Mouse (Mus musculus) midbrain, embryonic 15.5 days (tissue): ENCODE results near the gene Ehd4. TPM values are rescaled to one million over a fixed set of nuclear protein-coding genes. Genes with fewer than 3 reads are reported as not detected.

Source experiments
- ATAC-seq: fragments of 200-750 bp; cut with Nextera tagmentation; replicated peaks from 2 replicates; pipeline ENCODE4 v1.8.0; 2017; ENCODE audit warnings: moderate TSS enrichment
- H3K27ac ChIP-seq: fragments of 300-500 bp; sonication (generic); 2 replicates; pipeline ENCODE4 v1.5.1; 2015; ENCODE audit warnings: mild to moderate bottlenecking, inconsistent platforms
- H3K27me3 ChIP-seq: fragments of 300-500 bp; sonication (generic); replicated peaks from 2 replicates; pipeline ENCODE4 v1.6.1; 2015; ENCODE audit warnings: inconsistent platforms
- H3K36me3 ChIP-seq: fragments of 300-500 bp; sonication (generic); replicated peaks from 2 replicates; pipeline ENCODE4 v1.6.1; 2015; ENCODE audit warnings: inconsistent platforms
- H3K4me1 ChIP-seq: fragments of 300-500 bp; sonication (generic); 2 replicates; pipeline ENCODE4 v1.6.1; 2015; ENCODE audit warnings: inconsistent platforms
- H3K4me2 ChIP-seq: fragments of 300-500 bp; sonication (generic); 2 replicates; pipeline ENCODE4 v1.6.1; 2015; ENCODE audit warnings: inconsistent platforms, mild to moderate bottlenecking, moderate library complexity
- H3K4me3 ChIP-seq: fragments of 300-500 bp; sonication (generic); 2 replicates; pipeline ENCODE4 v1.5.1; 2015; ENCODE audit warnings: mild to moderate bottlenecking, inconsistent platforms
- H3K9ac ChIP-seq: fragments of 300-500 bp; sonication (generic); 2 replicates; pipeline ENCODE4 v1.6.1; 2015; ENCODE audit warnings: mild to moderate bottlenecking, inconsistent platforms
- H3K9me3 ChIP-seq: fragments of 300-500 bp; sonication (generic); 2 replicates; pipeline ENCODE4 v1.6.1; 2016; ENCODE audit warnings: inconsistent platforms
- WGBS: fragments of 180-500 bp; shearing (Covaris S2); methylation state at CpG from one replicate; pipeline ENCODE4 v1.1.7; 2015; ENCODE audit warnings: mixed read lengths; 5-methylcytosine and 5-hydroxymethylcytosine counted together
- polyA plus RNA-seq: library from polyadenylated mRNA; unstranded; fragments of >200 nt; fragmentation: Nextera tagmentation; extraction: Ambion mirVana; gene quantifications from 2 replicates; pipeline ENCODE4 v1.2.1, GENCODE M21; 2015

Gene Ehd4
- polyA plus RNA-seq, 1 experiment from 2014 or later = 17.9 TPM

DNA sequence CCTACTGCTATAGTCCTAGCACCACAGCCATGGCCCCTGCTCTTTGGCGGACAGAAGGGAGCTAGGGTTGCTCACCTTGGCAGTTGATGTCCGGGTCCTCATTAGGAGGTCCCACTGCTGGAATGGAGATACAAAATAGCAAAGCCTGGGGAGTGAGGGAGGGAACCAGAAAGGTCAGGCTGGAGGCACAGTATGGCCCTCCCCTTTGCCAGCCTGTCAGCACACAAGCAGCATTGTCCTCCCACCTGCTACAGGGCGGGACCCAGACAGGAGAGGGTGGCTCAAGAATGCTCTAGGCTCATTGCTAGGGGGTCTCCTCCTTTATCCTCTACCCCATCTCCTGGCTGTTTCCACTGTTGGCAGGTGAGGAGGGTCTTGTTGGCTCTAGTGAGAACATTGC lies 68.4 kb downstream of the Ehd4 start:
- Histone ChIP-seq H3K27me3 (no peaks in the 10 kb centered on the region), H3K4me2 (no peak overlapping the region), H3K4me1 (no peaks in the 10 kb centered on the region), H3K9me3 (no peaks in the 10 kb centered on the region), H3K36me3 (no peaks in the 10 kb centered on the region), H3K4me3 (no peak overlapping the region), H3K27ac (no peak overlapping the region), H3K9ac (no peak overlapping the region)
- no peak for ATAC-seq
- WGBS = 91% methylated on average over 3 of the region's 3 CpGs

DNA sequence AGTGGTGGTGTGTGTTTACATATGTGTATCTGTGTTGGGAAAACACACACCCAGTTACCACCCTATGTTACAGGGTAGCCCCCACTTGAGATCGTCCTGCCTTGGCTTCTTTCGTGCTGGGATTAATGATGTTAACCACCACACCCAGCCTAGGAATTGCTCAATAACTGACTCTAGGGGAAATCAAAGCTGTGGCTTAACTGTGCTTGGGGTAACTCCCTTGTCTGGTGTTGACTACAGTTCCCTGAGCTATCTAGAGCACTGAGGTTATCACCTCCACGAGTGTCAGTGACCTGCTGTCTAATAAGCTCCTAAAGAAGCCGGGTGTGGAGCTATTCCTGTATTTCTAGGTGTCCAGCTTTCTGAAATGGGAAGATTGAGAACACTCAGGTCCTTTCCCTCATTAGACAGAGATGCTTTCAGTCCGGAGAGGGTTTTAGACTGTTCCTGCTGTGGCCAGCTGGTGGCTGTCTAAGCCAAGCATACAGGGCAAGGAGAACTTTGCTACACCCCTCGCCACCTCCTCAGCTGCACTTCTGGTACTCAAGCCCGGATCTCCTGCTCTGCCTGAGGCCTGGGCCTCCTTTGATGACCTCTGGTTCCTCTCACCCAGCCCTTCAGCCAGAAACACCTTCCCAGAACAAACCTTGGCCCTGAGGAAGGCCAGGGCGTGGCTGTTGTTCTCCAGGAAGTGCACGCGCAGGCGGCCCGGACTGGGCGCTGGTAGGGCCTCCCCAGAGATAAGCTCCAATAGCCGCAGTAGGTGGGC lies 69.6 kb downstream of the Ehd4 start:
- H3K9me3 ChIP-seq = no peaks in the 10 kb centered on the region
- H3K36me3 ChIP-seq = no peaks in the 10 kb centered on the region
- no peak overlapping the region for H3K4me2 ChIP-seq
- 76% methylated on average over 14 of the region's 14 CpGs for WGBS
- no peaks in the 10 kb centered on the region for H3K4me1 ChIP-seq
- ATAC-seq = no peak
- H3K27me3 ChIP-seq = no peaks in the 10 kb centered on the region
- H3K9ac ChIP-seq = no peak overlapping the region
- no peak overlapping the region for H3K27ac ChIP-seq
- no peak overlapping the region for H3K4me3 ChIP-seq

DNA sequence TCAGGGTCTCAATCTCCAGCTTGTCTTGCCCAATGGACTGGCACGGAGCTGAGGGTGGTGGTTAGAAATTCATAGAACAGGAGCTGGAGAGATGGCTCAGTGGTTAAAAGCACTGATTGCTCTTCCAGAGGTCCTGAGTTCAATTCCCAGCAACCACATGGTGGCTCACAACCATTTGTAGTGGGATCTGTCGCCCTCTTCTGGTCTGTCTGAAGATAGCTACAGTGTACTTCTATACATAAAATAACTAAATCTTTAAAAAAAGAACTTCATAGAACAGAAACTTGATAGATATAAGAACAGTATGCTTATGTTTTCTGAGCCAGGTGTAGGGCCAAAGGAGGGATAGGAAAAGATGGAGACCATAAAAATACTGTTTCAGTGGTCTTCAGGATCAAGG lies 72.0 kb downstream of the Ehd4 start:
- no peaks in the 10 kb centered on the region for H3K4me1 ChIP-seq
- no peak overlapping the region for H3K4me3 ChIP-seq
- no peaks in the 10 kb centered on the region for H3K36me3 ChIP-seq
- H3K27me3 ChIP-seq = peaks cover 2% of the 10 kb centered on the region
- WGBS = 69% methylated on average over 2 of the region's 2 CpGs
- H3K27ac ChIP-seq = no peak overlapping the region
- H3K9ac ChIP-seq = no peak overlapping the region
- no peaks in the 10 kb centered on the region for H3K9me3 ChIP-seq
- ATAC-seq = no peak
- H3K4me2 ChIP-seq = no peak overlapping the region

DNA sequence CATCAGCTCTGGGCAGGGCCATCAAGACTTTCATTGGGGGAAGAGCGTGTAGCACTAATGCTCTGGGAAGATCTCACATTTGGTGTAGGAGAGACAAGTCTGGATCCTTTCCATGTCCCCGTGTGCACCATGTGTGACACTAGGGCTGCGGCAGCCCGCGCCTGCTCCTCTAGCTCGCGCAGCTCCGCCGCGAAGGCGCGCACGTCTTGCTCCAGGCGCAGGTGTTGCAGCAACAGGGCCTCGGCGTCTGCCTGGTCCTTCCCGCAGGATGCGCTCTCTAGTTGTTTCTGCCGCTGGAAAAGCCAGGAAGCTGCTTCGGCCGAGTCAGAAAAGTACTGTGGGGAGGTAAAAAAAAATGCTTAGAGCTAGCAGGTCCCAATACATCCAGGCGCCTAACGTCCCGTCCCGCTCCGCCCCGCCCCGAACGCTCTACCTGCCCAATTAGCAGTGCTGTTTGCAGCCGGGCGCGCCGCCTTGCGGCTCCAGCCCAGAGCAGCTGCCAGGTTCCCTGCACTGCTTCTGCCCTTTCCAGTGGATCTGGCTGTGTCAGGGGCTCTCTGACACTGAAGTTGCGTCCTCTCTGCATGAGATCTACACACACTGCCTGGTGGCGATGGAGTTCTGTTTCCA lies 78.2 kb downstream of the Ehd4 start:
- no peaks in the 10 kb centered on the region for H3K9me3 ChIP-seq
- H3K36me3 ChIP-seq = no peaks in the 10 kb centered on the region
- H3K4me2 ChIP-seq = peak overlapping the region; percentile 62
- no peak overlapping the region for H3K27ac ChIP-seq
- ATAC-seq = peak; percentile 84
- H3K4me3 ChIP-seq = peak overlapping the region; percentile 40
- H3K4me1 ChIP-seq = peaks cover 9% of the 10 kb centered on the region
- H3K27me3 ChIP-seq = peaks cover 9% of the 10 kb centered on the region
- 1% methylated on average over 36 of the region's 36 CpGs for WGBS
- peak overlapping the region; percentile 28; the same call in 1 of the 2 replicates for H3K9ac ChIP-seq

DNA sequence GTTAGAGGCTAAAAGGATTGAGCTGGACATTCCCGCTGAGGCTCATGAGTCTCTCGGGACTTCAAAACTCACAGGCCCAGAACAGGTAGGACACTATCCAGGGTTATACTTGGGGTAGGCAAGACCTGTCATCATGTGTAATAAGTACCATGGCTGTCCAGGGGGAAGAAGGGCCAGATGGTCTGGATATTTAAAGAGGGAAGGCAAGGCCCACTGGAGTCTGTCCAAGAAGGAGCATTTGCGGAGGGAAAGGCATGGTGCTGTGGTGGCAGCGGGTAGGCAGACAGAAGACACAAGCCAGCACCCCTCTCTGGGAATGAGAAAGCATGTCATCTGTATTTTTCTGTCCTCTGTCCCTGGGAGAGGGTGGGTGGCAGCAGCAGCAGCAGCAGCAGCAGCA lies 80.3 kb downstream of the Ehd4 start:
- Histone ChIP-seq H3K27ac (no peak overlapping the region), H3K4me2 (no peak overlapping the region), H3K36me3 (no peaks in the 10 kb centered on the region), H3K4me3 (no peak overlapping the region), H3K27me3 (peaks cover 9% of the 10 kb centered on the region), H3K9ac (no peak overlapping the region), H3K4me1 (peaks cover 9% of the 10 kb centered on the region), H3K9me3 (no peaks in the 10 kb centered on the region)
- 93% methylated on average over 4 of the region's 4 CpGs for WGBS
- no peak for ATAC-seq

DNA sequence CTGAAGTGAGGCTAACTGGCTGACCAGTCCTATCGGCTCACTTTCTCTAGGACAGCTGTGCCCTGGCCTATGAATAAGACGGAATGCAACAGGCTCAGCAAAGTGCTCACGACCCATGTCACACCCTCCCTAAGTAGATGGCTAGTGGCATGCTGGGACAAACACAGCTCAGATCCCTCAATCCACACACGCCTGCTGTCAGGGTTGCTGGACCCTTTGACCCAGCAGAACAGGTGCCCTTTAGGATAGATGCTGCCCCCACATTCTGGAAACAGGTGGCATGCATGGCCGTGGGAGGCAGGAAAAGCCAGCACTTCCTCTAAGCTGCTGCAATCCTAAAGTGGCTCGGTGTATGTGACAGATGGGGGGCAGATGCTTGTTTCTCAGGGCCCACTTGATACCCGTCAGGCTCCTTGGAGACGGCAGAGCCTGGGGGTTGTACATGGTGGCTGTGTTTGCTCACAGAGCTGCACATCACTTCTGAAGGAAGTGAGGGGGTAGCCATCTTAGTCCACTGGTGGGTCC lies 84.9 kb downstream of the Ehd4 start:
- no peak overlapping the region for H3K9ac ChIP-seq
- 0 out of 2 replicates have a peak, but pooled peaks have one; percentile 4 for ATAC-seq
- no peak overlapping the region for H3K4me2 ChIP-seq
- WGBS = 73% methylated on average over 8 of the region's 8 CpGs
- H3K36me3 ChIP-seq = no peaks in the 10 kb centered on the region
- no peak overlapping the region for H3K27ac ChIP-seq
- no peaks in the 10 kb centered on the region for H3K9me3 ChIP-seq
- H3K4me1 ChIP-seq = 0 out of 2 replicates have a peak, but pooled peaks cover 3% of the 10 kb centered on the region
- H3K27me3 ChIP-seq = no peaks in the 10 kb centered on the region
- no peak overlapping the region for H3K4me3 ChIP-seq

DNA sequence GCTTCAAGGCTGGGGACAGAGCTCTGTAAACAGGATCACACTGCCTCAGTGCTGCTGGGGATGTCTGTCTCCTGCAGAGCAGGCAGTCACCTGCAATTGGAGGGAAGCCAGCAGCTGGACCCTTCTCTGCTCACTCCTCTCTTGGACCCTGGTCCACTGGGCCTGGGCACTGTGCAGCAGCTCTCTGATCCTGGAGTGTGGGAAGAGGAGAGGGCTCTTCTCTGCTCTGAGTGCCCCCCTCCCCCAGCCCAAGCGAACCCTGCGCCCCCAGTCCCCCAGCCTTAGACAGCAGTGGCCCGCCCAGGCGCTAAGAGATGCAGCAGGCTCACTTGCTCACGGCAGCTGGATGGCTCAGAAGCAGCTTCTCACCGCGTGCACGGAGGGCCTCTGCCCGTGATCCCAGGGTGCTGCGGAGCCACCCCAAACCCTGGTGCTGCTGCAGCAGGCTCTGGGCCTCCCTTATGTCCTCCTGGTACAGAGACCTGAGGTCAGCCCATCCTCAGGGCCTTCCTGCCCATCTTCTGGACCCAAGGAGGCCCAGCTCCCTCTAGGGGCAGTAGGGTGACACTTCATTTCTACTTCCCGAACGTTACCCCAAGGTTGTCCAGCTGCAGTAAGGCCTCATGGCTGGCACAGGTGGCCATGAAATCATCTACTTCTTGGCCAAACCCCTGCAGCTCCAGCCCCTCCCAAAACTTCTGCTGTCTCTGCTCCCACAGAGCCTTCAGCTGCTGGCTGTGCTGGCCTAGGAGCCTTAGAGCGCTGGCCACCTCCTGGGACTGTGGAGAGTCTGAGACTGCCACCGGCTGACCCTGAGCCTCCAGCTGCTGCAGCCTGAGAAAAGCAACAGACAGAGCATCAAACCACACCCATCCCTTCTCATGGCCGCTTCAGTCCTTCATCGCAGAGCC lies 85.6 kb downstream of the Ehd4 start:
- H3K36me3 ChIP-seq = no peaks in the 10 kb centered on the region
- no peak overlapping the region for H3K9ac ChIP-seq
- H3K4me3 ChIP-seq = no peak overlapping the region
- no peaks in the 10 kb centered on the region for H3K9me3 ChIP-seq
- peak overlapping the region; percentile 31 for H3K4me2 ChIP-seq
- H3K27ac ChIP-seq = no peak overlapping the region
- 41% methylated on average over 16 of the region's 16 CpGs for WGBS
- no peaks in the 10 kb centered on the region for H3K27me3 ChIP-seq
- 0 out of 2 replicates have a peak, but pooled peaks cover 3% of the 10 kb centered on the region for H3K4me1 ChIP-seq
- ATAC-seq = peak; percentile 35; the same call in 1 of the 2 replicates

DNA sequence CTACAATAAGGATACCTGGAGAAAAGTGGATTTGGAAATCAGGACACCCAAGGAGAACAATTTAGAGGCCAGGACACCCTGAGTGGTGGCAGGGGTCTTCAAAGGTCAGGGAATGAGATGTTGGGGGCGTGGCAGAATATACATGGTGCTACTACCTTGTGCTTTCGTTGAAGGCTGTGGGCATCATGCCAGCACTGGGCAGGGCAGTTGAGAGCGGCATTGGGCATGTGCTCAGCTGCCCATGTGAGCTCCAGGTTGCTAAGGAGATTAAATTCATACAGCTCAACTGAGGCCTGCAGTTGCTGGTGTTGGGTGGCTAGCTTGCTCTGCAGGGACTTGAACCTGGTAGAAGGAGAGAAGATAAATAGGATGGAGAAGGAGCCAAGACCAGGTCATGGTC lies 88.2 kb downstream of the Ehd4 start:
- Histone ChIP-seq H3K4me2 (no peak overlapping the region), H3K4me1 (0 out of 2 replicates have a peak, but pooled peaks cover 3% of the 10 kb centered on the region), H3K4me3 (no peak overlapping the region), H3K27me3 (no peaks in the 10 kb centered on the region), H3K9ac (no peak overlapping the region), H3K9me3 (no peaks in the 10 kb centered on the region), H3K36me3 (no peaks in the 10 kb centered on the region), H3K27ac (no peak overlapping the region)
- 84% methylated on average over 3 of the region's 3 CpGs for WGBS
- no peak for ATAC-seq

DNA sequence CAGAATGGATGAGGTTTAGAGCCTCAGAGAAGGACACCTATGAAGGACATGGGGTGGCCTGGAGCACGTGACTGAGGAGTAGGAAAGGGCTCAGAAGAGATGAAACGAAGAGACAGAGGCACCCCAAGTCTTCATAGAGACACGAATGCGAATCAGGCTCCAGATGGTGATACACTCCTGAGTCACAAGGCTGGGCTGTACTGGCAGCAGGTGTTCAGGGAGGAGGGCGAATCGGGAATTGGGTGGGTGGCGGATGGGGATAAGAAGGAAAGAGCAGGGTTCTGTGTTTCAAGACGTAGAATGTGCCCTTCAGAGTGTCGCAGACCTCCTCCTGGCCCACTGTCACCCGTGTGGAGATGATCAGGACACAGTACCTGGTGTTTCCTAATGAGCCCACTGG lies 89.2 kb downstream of the Ehd4 start:
- Histone ChIP-seq H3K9ac (no peak overlapping the region), H3K4me1 (0 out of 2 replicates have a peak, but pooled peaks cover 3% of the 10 kb centered on the region), H3K27me3 (no peaks in the 10 kb centered on the region), H3K36me3 (no peaks in the 10 kb centered on the region), H3K4me3 (no peak overlapping the region), H3K9me3 (no peaks in the 10 kb centered on the region), H3K4me2 (no peak overlapping the region), H3K27ac (no peak overlapping the region)
- 90% methylated on average over 10 of the region's 10 CpGs for WGBS
- no peak for ATAC-seq

DNA sequence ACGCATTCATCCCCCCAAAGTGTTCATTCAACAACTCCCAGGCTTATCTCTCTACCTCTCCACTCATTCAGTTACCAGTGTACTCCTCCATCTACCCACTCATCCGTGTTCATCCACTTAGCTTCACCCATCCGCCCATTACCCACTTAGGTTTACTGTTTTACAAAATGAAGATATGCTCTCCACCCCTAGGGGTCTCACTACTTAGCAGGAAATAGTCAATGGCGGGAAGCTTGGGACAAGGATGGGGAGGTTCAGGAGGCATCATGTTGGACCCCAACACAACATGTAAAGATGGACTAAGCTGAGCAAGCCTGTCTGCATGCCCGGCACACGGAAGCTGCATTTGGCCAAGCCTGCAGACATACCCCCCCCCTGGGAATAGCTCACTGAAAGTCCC lies 89.8 kb downstream of the Ehd4 start:
- Histone ChIP-seq H3K9me3 (no peaks in the 10 kb centered on the region), H3K4me1 (0 out of 2 replicates have a peak, but pooled peaks cover 3% of the 10 kb centered on the region), H3K9ac (no peak overlapping the region), H3K27ac (no peak overlapping the region), H3K36me3 (no peaks in the 10 kb centered on the region), H3K27me3 (no peaks in the 10 kb centered on the region), H3K4me2 (no peak overlapping the region), H3K4me3 (no peak overlapping the region)
- WGBS = 82% methylated on average over 6 of the region's 6 CpGs
- no peak for ATAC-seq

DNA sequence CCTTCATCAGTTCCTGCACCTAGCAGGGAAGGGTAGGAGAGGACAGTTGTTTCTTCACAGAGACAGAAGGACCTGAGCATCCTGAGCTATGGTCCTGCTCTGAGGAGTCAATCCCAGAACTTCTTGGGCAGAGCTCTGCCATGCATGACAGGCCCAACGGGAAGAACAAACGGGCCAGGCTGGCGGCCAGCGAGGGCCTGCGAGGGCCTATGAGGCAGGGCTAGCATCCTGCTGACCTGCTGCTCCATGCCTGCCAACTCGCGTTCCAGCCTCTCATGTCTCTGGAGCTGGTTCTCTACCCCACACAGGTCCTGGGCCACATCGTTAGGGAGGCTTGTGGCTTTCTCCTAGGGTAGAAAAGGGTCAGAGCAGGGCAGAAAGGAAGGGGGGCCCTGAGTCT lies 92.2 kb downstream of the Ehd4 start:
- Histone ChIP-seq H3K36me3 (no peaks in the 10 kb centered on the region), H3K4me2 (no peak overlapping the region), H3K9ac (no peak overlapping the region), H3K9me3 (no peaks in the 10 kb centered on the region), H3K27ac (no peak overlapping the region), H3K4me1 (no peaks in the 10 kb centered on the region), H3K27me3 (no peaks in the 10 kb centered on the region), H3K4me3 (no peak overlapping the region)
- 73% methylated on average over 8 of the region's 8 CpGs for WGBS
- no peak for ATAC-seq

DNA sequence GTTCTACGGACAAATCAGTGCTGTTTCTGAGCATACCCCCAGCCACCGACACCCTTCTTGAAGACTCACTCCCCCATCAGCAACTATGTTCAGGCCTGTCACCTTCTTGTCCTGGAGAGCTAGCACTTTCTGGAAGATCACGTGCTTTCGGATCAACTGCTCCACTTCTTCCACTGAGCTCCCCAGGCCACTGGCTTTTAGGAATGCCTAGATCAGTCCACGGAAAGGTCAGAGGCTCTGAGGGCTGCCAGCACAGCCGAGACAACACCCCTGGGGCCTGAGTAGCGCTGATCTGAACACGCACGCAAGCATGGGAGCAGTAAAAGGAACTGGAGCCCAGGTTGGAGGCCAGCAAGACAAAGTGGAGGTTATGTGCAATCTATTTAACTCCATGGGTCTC lies 93.8 kb downstream of the Ehd4 start:
- Histone ChIP-seq H3K4me3 (no peak overlapping the region), H3K9me3 (no peaks in the 10 kb centered on the region), H3K27me3 (no peaks in the 10 kb centered on the region), H3K27ac (no peak overlapping the region), H3K4me1 (no peaks in the 10 kb centered on the region), H3K9ac (no peak overlapping the region), H3K36me3 (no peaks in the 10 kb centered on the region), H3K4me2 (no peak overlapping the region)
- no peak for ATAC-seq
- 76% methylated on average over 9 of the region's 9 CpGs for WGBS
